In the genomic region with DNA sequence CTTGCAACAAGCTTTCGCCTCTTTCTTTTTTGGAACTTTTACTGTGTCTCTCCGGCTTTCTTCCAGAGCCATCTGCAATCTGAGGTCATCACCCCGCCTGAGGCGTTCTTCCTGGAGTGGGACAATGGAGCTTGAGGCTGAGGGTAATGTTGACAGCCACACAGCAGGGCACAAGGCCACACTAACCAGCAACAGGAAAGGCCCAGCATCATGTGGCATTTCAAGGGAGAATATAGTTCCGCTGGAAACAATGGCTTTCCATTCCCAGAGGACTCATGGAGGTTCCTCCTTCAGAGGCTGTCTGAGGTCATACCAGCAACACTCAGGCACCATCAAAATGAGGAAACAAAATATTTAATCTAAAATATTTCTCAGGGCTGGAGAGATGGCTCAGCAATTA, we compare ENCODE assay signal across 9 mouse cellular contexts. TPM values are rescaled to one million over a fixed set of nuclear protein-coding genes. Genes with fewer than 3 reads are reported as not detected.
A peak's percentile ranks its signal among the peaks of the same experiment; 100 is the strongest.
DNase-seq lines count a peak whose midpoint lies in the region; ATAC-seq and TF ChIP-seq lines count a peak whose summit lies in the region.
"Had no signal": no experiment of that assay in that cellular context is flagged by ENCODE, and none has a peak within 500 bp of the region (broad histone marks: within the 10 kb centered on the region; RNA-seq: fewer than 3 reads in every experiment).

No protein-coding gene starts in this region.

- H3K36me3 ChIP-seq in spleen, adult 2 months (ENCODE audit: control insufficient read depth, insufficient read depth, low read length): no peaks in the 10 kb centered on the region
- H3K36me3 ChIP-seq in heart, adult 2 months (ENCODE audit: control insufficient read depth, insufficient read depth, low read length): peaks cover 55% of the 10 kb centered on the region
- H3K36me3 ChIP-seq in intestine, embryonic 15.5 days: peaks cover 5% of the 10 kb centered on the region; the same call in 1 of the 2 replicates
- no peaks in the 10 kb centered on the region for H3K36me3 ChIP-seq in hindbrain, postnatal 0 days (ENCODE audit: insufficient read depth, low read length)

- H3K4me1 ChIP-seq in spleen, adult 2 months (ENCODE audit: control insufficient read depth, insufficient read depth, insufficient read length): no peaks in the 10 kb centered on the region
- peaks cover 38% of the 10 kb centered on the region for H3K4me1 ChIP-seq in heart, adult 2 months (ENCODE audit: control insufficient read depth, insufficient read depth, low read length)
- H3K4me1 ChIP-seq in intestine, embryonic 15.5 days (replicated peaks): no peaks in the 10 kb centered on the region; the same call in 1 of the 2 replicates
- H3K4me1 ChIP-seq in hindbrain, postnatal 0 days (ENCODE audit: insufficient read depth, low read length): no peaks in the 10 kb centered on the region; the same call in 1 of the 2 replicates

- TF ChIP-seq POLR2A in spleen, adult 2 months (IDR thresholded peaks at IDR 0.05; ENCODE audit: low read depth, low read length): no peak
- TF ChIP-seq POLR2A in heart, adult 2 months (IDR thresholded peaks at IDR 0.05; ENCODE audit: insufficient read depth, low read depth, low read length): peak; percentile 49; the same call in 1 of the 2 replicates

- H3K4me2 ChIP-seq in intestine, embryonic 15.5 days (replicated peaks): no peak overlapping the region
- H3K4me2 ChIP-seq in hindbrain, postnatal 0 days (ENCODE audit: low read depth, low read length): no peak overlapping the region
- H3K4me2 ChIP-seq: embryonic facial prominence, embryonic 12.5 days had no signal

- no peak for TF ChIP-seq CTCF in spleen, adult 2 months (IDR thresholded peaks at IDR 0.05; ENCODE audit: extremely low read depth, insufficient read depth, insufficient read length, insufficient replicate concordance)
- TF ChIP-seq CTCF in heart, adult 2 months (IDR thresholded peaks at IDR 0.05): no peak
- no peak for TF ChIP-seq CTCF in hindbrain, postnatal 0 days (IDR thresholded peaks at IDR 0.05; ENCODE audit: low read depth)

- H3K79me2 ChIP-seq in heart, adult 2 months (replicated peaks; ENCODE audit: control insufficient read depth, insufficient read depth, low read length): peaks cover 3% of the 10 kb centered on the region; the same call in 1 of the 2 replicates

- H3K9ac ChIP-seq in heart, adult 2 months (ENCODE audit: low read depth, low read length): no peak overlapping the region; the same call in 1 of the 2 replicates
- H3K9ac ChIP-seq in intestine, embryonic 15.5 days: no peak overlapping the region
- no peak overlapping the region for H3K9ac ChIP-seq in hindbrain, postnatal 0 days (replicated peaks; ENCODE audit: low read length)
- H3K9ac ChIP-seq: embryonic facial prominence, embryonic 12.5 days had no signal

- 82% methylated on average over 5 of the region's 5 CpGs for whole genome bisulfite sequencing in spleen, adult 2 months
- WGBS in heart, adult 2 months: 46% methylated on average over 5 of the region's 5 CpGs
- WGBS in intestine, embryonic 15.5 days: 79% methylated on average over 5 of the region's 5 CpGs
- 55% methylated on average over 5 of the region's 5 CpGs for WGBS in hindbrain, postnatal 0 days

- DNase-seq in spleen, adult 2 months (ENCODE audit: low read depth in 1 of 2, low spot score in 2 of 2): no peak
- DNase-seq in spleen, postnatal 4 days (ENCODE audit: low spot score in 2 of 2): no peak
- peak; percentile 49 to 75 for DNase-seq in heart, adult 2 months
- DNase-seq in kidney, postnatal 10 days: peak; percentile 70
- no peak for DNase-seq in hindbrain, postnatal 0 days (ENCODE audit: low spot score)
- no peak for DNase-seq in urinary bladder, postnatal 4 days (ENCODE audit: low spot score in 2 of 2)

- no peak for ATAC-seq in intestine, embryonic 15.5 days
- ATAC-seq in hindbrain, postnatal 0 days: no peak

- H3K4me3 ChIP-seq in spleen, adult 2 months (ENCODE audit: extremely low read depth, insufficient read depth, insufficient read length): no peak overlapping the region
- no peak overlapping the region for H3K4me3 ChIP-seq in heart, adult 2 months
- no peak overlapping the region for H3K4me3 ChIP-seq in intestine, embryonic 15.5 days (replicated peaks)
- no peak overlapping the region for H3K4me3 ChIP-seq in hindbrain, postnatal 0 days (ENCODE audit: low read length)
- H3K4me3 ChIP-seq: embryonic facial prominence, embryonic 12.5 days had no signal

- H3K27me3 ChIP-seq in spleen, adult 2 months (ENCODE audit: control insufficient read depth, insufficient read depth, low read length): no peaks in the 10 kb centered on the region
- H3K27me3 ChIP-seq in heart, adult 2 months (ENCODE audit: control insufficient read depth, insufficient read depth, low read length): no peaks in the 10 kb centered on the region
- no peaks in the 10 kb centered on the region for H3K27me3 ChIP-seq in intestine, embryonic 15.5 days (replicated peaks)
- no peaks in the 10 kb centered on the region for H3K27me3 ChIP-seq in hindbrain, postnatal 0 days (ENCODE audit: insufficient read depth, low read length)
- H3K27me3 ChIP-seq: embryonic facial prominence, embryonic 12.5 days had no signal

- intact Hi-C loops in heart, adult 2 months (cut with DNase I): loop anchor here (2.0 kb wide), 1 partner anchor 83 kb away; no protein-coding TSS in a partner anchor

- peak; percentile 98 for TF ChIP-seq EP300 in heart, adult 2 months (IDR thresholded peaks at IDR 0.05; ENCODE audit: insufficient read depth, low read depth, low read length)

- H3K9me3 ChIP-seq in intestine, embryonic 15.5 days: no peaks in the 10 kb centered on the region
- no peaks in the 10 kb centered on the region for H3K9me3 ChIP-seq in hindbrain, postnatal 0 days (ENCODE audit: low read length)
- H3K9me3 ChIP-seq: embryonic facial prominence, embryonic 12.5 days had no signal

- peak overlapping the region; percentile 51 for H3K27ac ChIP-seq in spleen, adult 2 months (ENCODE audit: insufficient read depth, low read length)
- peak overlapping the region; percentile 82 for H3K27ac ChIP-seq in heart, adult 2 months
- no peak overlapping the region for H3K27ac ChIP-seq in intestine, embryonic 15.5 days
- no peak overlapping the region for H3K27ac ChIP-seq in hindbrain, postnatal 0 days
- H3K27ac ChIP-seq: embryonic facial prominence, embryonic 12.5 days had no signal

RNA-seq across cellular contexts. Expression of gene B9d1, which starts 28.6 kb away (rescaled TPM):
- polyA plus RNA-seq in spleen, adult 2 months (2012; rRNA removed): 3.4 and 4.4 TPM in 2 replicates
- total RNA-seq in heart, adult 2 months (2021): 1 to 10 TPM; 8.0 to 9.3 TPM
- polyA plus RNA-seq in heart, adult 2 months (2012; rRNA removed): 10.6 and 15.6 TPM in 2 replicates
- 20.9 and 24.3 TPM in 2 replicates for polyA plus RNA-seq in intestine, embryonic 15.5 days (2015; fragmentation: Nextera tagmentation; extraction: Ambion mirVana)
- 22.8 and 33.9 TPM in 2 replicates for total RNA-seq in hindbrain, postnatal 0 days (2014; rRNA removed)
- 26.2 and 29.7 TPM in 2 replicates for polyA plus RNA-seq in hindbrain, postnatal 0 days (2015; fragmentation: Nextera tagmentation; extraction: Ambion mirVana)

RNA-seq across cellular contexts. Expression of gene Mapk7, which starts 39.4 kb away (rescaled TPM):
- 27.4 and 33.6 TPM in 2 replicates for polyA plus RNA-seq in spleen, adult 2 months (2012; rRNA removed)
- total RNA-seq in heart, adult 2 months (2021): 1 to 10 TPM; 5.5 to 6.0 TPM
- polyA plus RNA-seq in heart, adult 2 months (2012; rRNA removed): 11.9 and 12.6 TPM in 2 replicates
- 36.3 and 38.8 TPM in 2 replicates for polyA plus RNA-seq in intestine, embryonic 15.5 days (2015; fragmentation: Nextera tagmentation; extraction: Ambion mirVana)
- 50.5 and 58.8 TPM in 2 replicates for total RNA-seq in hindbrain, postnatal 0 days (2014; rRNA removed)
- 43.1 TPM in 2 replicates for polyA plus RNA-seq in hindbrain, postnatal 0 days (2015; fragmentation: Nextera tagmentation; extraction: Ambion mirVana)

RNA-seq across cellular contexts. Expression of gene Epn2, which starts 45.9 kb away (rescaled TPM):
- polyA plus RNA-seq in spleen, adult 2 months (2012; rRNA removed): 9.3 and 10.4 TPM in 2 replicates
- total RNA-seq in heart, adult 2 months (2021): 10 to 100 TPM; 23.1 to 24.9 TPM
- 20.4 and 29.2 TPM in 2 replicates for polyA plus RNA-seq in heart, adult 2 months (2012; rRNA removed)
- polyA plus RNA-seq in intestine, embryonic 15.5 days (2015; fragmentation: Nextera tagmentation; extraction: Ambion mirVana): 13.1 and 19.4 TPM in 2 replicates
- 76.4 and 84.2 TPM in 2 replicates for total RNA-seq in hindbrain, postnatal 0 days (2014; rRNA removed)
- 56.1 and 59.9 TPM in 2 replicates for polyA plus RNA-seq in hindbrain, postnatal 0 days (2015; fragmentation: Nextera tagmentation; extraction: Ambion mirVana)
- total RNA-seq: megakaryocyte progenitor cell, adult 5-6 weeks had no signal

RNA-seq across cellular contexts. Expression of gene Mfap4, which starts 48.3 kb away (rescaled TPM):
- 22.2 and 31.2 TPM in 2 replicates for polyA plus RNA-seq in spleen, adult 2 months (2012; rRNA removed)
- 10 to 100 TPM; 18.4 to 22.9 TPM for total RNA-seq in heart, adult 2 months (2021)
- 125 and 143 TPM in 2 replicates for polyA plus RNA-seq in heart, adult 2 months (2012; rRNA removed)
- 210 and 213 TPM in 2 replicates for polyA plus RNA-seq in intestine, embryonic 15.5 days (2015; fragmentation: Nextera tagmentation; extraction: Ambion mirVana)
- 42.1 and 68.1 TPM in 2 replicates for total RNA-seq in hindbrain, postnatal 0 days (2014; rRNA removed)
- 38.7 and 43.3 TPM in 2 replicates for polyA plus RNA-seq in hindbrain, postnatal 0 days (2015; fragmentation: Nextera tagmentation; extraction: Ambion mirVana)
- total RNA-seq: megakaryocyte progenitor cell, adult 5-6 weeks had no signal

Comparison
In these comparisons a context has a peak if more than half of its experiments do, and no peak if none do; other contexts are left out.
1. DNase-seq: peak in heart, adult 2 months (2 of 2) and kidney, postnatal 10 days (single experiment); none in spleen, adult 2 months (0 of 2), spleen, postnatal 4 days (0 of 2), hindbrain, postnatal 0 days (single experiment) and urinary bladder, postnatal 4 days (0 of 2).
2. H3K27ac ChIP-seq: peak in spleen, adult 2 months (single experiment) and heart, adult 2 months (single experiment); none in intestine, embryonic 15.5 days (single experiment) and hindbrain, postnatal 0 days (single experiment).